Mouse (Mus musculus): ENCODE data around the gene Anapc2. TPM values are rescaled to one million over a fixed set of nuclear protein-coding genes. Genes with fewer than 3 reads are reported as not detected.

The Anapc2 gene
- polyA plus RNA-seq, 1 experiment from 2014 or later: 95.8 TPM

DNA sequence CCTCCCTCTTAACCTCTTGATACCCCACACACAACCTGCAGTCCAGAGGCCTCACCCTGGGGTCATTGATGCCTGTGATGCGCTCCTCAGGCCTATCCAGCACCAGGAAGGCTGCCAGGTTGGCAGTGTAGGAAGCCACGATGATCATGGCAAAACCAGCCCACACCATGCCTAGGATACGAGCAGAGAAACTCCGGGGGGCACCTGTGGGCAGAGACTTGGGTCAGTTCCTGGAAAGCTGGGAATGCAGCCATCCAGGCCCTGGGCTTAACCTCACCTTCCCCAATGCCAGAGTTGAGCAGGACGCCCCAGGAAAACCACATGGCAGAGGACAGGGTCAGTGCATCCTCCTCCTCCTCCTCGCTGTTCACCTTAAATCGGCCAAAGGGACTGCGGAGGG, 24.8 kb downstream of the Anapc2 start:
- no peak overlapping the region for H3K27ac ChIP-seq
- peaks cover 48% of the 10 kb centered on the region for H3K27me3 ChIP-seq (replicated peaks)
- WGBS: 74% methylated on average over 8 of the region's 8 CpGs
- H3K9me3 ChIP-seq: no peaks in the 10 kb centered on the region
- H3K36me3 ChIP-seq: no peaks in the 10 kb centered on the region
- no peak overlapping the region for H3K4me2 ChIP-seq (replicated peaks)
- no peak overlapping the region for H3K4me3 ChIP-seq (replicated peaks)
- peaks cover 7% of the 10 kb centered on the region for H3K4me1 ChIP-seq (replicated peaks)
- ATAC-seq: no peak
- H3K9ac ChIP-seq: no peak overlapping the region

DNA sequence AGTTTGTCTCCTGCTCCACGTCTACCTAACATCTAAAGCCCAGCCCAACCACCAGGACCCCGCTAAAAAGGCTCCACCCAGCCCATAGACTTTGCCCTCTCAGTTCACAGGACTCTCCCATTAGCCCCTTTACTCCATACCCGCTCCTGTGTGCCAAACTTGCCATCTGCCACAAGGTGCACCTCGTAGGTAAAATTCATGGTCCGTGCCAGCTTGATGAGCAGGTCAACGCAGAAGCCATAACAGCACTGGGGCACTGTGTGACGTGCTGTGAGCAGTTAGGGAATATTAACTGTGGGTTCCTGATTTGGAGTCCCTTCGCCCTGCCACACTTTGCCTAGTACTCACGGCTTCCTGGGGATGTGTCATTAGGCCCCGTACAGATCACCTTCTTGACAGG, 25.8 kb downstream of the Anapc2 start:
- no peak overlapping the region for H3K4me3 ChIP-seq (replicated peaks)
- no peaks in the 10 kb centered on the region for H3K36me3 ChIP-seq
- no peaks in the 10 kb centered on the region for H3K4me1 ChIP-seq (replicated peaks)
- ATAC-seq: no peak
- WGBS: 79% methylated on average over 10 of the region's 10 CpGs
- H3K4me2 ChIP-seq (replicated peaks): no peak overlapping the region
- H3K9me3 ChIP-seq: no peaks in the 10 kb centered on the region
- no peak overlapping the region for H3K27ac ChIP-seq
- H3K9ac ChIP-seq: no peak overlapping the region
- peaks cover 43% of the 10 kb centered on the region for H3K27me3 ChIP-seq (replicated peaks)

DNA sequence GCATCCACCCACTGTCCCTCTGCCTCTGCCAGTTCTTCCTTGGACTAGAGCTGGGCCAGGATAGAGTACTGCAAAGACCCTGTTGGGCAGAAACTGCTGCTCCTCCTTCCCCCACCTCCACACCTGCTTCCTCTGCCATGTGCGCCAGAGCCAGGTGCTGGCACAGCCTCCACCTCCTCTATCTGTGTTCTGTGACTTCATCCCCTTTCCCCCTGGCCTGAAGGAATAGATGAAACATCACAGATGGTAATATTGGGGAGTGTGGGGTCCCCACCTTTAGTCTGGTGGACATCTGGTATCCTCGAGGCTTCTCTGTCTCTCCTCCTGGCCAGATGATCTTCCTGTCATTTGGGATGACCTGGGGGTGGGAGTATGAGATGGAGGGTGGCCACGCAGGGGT, 31.2 kb downstream of the Anapc2 start:
- Histone ChIP-seq H3K9ac (no peak overlapping the region), H3K36me3 (no peaks in the 10 kb centered on the region), H3K4me3 (replicated peaks) (no peak overlapping the region), H3K4me1 (replicated peaks) (peaks cover 7% of the 10 kb centered on the region; the same call in 1 of the 2 replicates), H3K4me2 (replicated peaks) (no peak overlapping the region), H3K27me3 (replicated peaks) (peaks cover 36% of the 10 kb centered on the region), H3K27ac (no peak overlapping the region), H3K9me3 (no peaks in the 10 kb centered on the region)
- no peak for ATAC-seq
- WGBS: 75% methylated on average over 3 of the region's 3 CpGs

DNA sequence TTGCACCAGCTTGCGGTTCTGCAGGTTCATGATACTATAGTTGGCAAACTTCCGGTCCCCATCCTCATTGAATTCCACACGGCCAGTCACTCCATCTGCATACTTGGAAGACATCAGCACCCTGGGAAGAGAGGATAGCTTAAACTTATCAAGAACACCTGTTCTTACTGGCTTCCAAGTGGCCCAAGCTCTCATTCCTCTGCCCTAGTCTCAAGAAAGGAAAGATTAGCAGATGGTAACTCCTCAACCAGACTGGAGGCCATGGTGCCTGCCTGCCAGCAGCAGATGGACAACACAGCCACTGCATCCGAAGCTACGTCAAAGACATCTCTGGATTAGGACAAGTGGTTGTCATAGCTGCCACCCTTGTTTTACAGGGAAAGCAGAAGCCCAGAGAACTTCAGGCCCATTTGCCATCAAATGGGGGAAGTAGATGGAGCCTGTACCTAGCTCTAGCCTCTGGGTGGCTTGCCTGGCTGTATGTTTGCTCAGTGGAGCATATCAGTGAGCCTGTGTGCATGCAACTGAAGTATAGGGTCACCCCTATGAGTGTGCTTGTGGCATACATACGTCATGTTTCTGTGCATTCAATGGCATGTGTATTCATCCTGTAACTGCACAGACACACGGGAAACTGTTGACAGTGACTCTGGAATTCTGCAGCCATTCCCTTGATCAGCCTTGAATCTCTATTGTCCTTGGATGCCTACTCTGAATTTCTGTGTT, 31.8 kb downstream of the Anapc2 start:
- Histone ChIP-seq H3K36me3 (no peaks in the 10 kb centered on the region), H3K27ac (no peak overlapping the region), H3K9me3 (no peaks in the 10 kb centered on the region), H3K4me3 (replicated peaks) (peak overlapping the region; percentile 47; the same call in 1 of the 2 replicates), H3K4me1 (replicated peaks) (peaks cover 7% of the 10 kb centered on the region; the same call in 1 of the 2 replicates), H3K4me2 (replicated peaks) (peak overlapping the region; percentile 96), H3K27me3 (replicated peaks) (peaks cover 42% of the 10 kb centered on the region), H3K9ac (no peak overlapping the region)
- ATAC-seq: no peak
- 75% methylated on average over 7 of the region's 7 CpGs for WGBS

DNA sequence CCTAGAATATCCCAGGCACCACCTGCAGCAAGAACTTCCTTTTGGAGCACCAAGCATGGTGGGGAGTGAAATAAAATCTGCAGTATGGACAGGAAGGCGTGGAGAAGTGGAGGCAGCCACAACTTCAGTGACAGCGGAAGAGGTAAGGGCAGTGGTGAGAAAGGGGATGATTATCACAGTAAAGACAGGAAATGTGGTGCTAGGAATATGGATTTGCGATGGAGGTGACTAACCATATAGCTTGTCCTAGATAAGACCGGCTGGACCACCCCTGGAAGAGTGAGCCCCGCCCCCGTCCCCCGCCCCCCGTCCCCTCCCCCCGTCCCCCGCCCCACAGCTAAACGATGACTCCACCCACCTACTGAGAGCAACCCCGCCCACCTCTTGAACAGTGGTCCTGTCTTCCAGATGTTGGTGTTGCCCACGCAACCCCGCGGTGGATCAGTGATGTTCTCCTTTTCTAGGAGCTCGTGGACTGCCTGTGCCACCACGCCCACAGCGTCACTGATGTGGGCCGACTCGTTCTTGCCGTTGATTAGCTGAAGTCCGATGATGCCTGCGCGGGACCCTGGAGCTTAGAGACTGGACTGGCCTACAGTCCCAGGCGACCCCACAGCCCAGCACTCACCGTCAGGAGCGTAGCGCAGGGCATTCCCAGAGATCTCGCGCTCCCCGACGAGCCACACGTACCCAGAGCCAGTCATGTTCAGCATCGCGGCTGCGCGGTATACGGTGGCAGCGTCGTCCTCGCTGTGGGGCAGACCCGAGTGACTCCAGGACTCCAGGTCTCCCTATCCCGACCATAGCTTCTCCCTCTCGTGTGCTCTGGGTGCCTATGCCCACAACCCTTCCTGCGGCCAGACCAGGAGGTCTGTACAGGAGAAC, 32.6 kb downstream of the Anapc2 start:
- Histone ChIP-seq H3K4me2 (replicated peaks) (peak overlapping the region; percentile 96), H3K4me3 (replicated peaks) (peak overlapping the region; percentile 47), H3K9me3 (no peaks in the 10 kb centered on the region), H3K27ac (no peak overlapping the region), H3K27me3 (replicated peaks) (peaks cover 45% of the 10 kb centered on the region), H3K4me1 (replicated peaks) (peaks cover 7% of the 10 kb centered on the region; the same call in 1 of the 2 replicates), H3K36me3 (no peaks in the 10 kb centered on the region), H3K9ac (peak overlapping the region; percentile 46)
- peak; percentile 81 for ATAC-seq
- WGBS: 1% methylated on average over 45 of the region's 45 CpGs

DNA sequence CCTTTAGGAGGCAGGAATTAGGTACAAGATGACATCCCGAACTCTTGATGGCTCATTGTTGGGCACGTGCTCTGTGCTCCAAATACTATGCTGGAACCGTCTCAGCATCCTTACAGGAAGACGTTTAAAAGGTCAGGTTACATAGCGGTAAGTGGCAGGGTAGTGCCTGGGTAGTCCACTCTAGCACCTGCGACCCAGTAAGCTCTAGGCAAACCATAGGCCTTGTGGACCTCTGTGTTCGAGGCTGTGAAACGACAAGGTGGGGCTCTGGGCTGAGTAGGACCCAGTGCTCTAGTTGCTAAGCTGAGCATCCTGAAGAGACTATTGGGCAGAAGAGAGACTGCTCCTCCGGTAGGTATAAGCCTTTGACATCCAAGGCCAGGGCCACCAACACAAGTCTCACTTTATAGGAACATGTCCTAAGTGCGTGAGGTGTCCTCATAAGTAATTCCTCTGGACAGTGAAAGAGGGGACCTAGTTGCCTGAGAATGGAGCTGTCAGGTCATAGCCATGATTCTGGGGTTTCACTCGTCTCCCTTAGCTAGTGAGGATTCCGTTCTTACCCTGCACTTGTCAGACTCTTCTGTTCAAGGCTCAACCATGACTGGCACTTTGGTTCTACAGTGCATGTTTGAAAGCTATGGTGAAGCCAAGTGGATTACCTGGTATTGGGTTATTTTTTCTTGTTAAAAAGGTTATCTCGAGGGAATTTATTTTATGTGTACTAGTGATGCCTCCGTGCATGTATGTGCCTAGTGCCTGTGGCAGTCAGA, 33.5 kb downstream of the Anapc2 start:
- 47% methylated on average over 14 of the region's 14 CpGs for WGBS
- ATAC-seq: no peak

DNA sequence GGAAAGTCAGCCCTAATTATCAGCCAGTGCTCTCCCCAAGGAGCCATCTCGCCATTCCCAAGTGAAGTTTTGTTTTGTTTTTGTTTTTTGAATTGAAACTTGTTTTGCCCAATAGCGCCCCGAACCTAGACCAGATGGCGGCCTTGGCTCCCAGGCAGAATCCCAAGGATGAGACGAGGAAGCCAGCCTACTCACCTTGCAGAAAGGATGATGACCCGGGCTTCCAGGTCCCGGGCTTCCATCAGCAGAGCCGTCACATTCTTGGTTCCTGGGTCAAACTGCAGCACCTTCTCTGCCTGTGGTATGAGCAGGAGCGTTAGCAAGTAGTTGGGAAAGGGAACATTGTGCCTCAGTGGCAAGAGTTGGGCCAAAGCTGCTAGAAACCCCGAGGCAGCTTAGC, 37.9 kb downstream of the Anapc2 start:
- Histone ChIP-seq H3K4me2 (replicated peaks) (no peak overlapping the region), H3K9ac (no peak overlapping the region), H3K27me3 (replicated peaks) (peaks cover 69% of the 10 kb centered on the region), H3K4me1 (replicated peaks) (peaks cover 5% of the 10 kb centered on the region; the same call in 1 of the 2 replicates), H3K36me3 (no peaks in the 10 kb centered on the region), H3K9me3 (no peaks in the 10 kb centered on the region), H3K4me3 (replicated peaks) (no peak overlapping the region), H3K27ac (no peak overlapping the region)
- ATAC-seq: no peak
- 51% methylated on average over 10 of the region's 10 CpGs for WGBS

More for the DNA sequence above, 33.5 kb downstream of the Anapc2 start:
- no peaks in the 10 kb centered on the region for H3K9me3 ChIP-seq
- H3K36me3 ChIP-seq: no peaks in the 10 kb centered on the region
- peak overlapping the region; percentile 47 for H3K4me3 ChIP-seq (replicated peaks)
- no peak overlapping the region for H3K27ac ChIP-seq
- peak overlapping the region; percentile 46 for H3K9ac ChIP-seq
- peaks cover 7% of the 10 kb centered on the region; the same call in 1 of the 2 replicates for H3K4me1 ChIP-seq (replicated peaks)
- peak overlapping the region; percentile 96 for H3K4me2 ChIP-seq (replicated peaks)
- H3K27me3 ChIP-seq (replicated peaks): peaks cover 52% of the 10 kb centered on the region

DNA sequence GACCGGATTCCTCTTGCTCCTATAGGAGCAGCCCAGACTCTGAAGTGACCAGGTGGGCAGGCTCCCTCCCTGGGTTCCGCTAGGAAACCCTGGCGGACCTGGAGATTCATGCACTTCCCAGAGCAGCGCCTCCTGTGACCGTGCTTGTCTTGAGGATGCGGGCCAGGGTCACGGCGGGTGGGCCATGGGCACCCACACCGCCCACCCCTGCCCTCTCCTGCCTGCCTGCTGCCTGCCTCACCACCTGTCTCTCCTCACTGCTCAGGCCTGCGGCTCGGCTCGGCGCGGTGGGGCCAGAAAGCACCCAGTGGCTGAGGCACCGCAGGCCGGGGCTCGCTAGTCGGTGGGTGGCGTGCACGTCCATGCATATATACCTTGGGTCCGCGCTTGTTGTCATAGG, 38.7 kb downstream of the Anapc2 start:
- WGBS: 2% methylated on average over 22 of the region's 22 CpGs
- ATAC-seq: peak; percentile 75
- Histone ChIP-seq H3K9me3 (no peaks in the 10 kb centered on the region), H3K4me1 (replicated peaks) (0 out of 2 replicates have a peak, but pooled peaks cover 3% of the 10 kb centered on the region), H3K4me3 (replicated peaks) (peak overlapping the region; percentile 25), H3K27ac (no peak overlapping the region), H3K9ac (peak overlapping the region; percentile 20; the same call in 1 of the 2 replicates), H3K4me2 (replicated peaks) (peak overlapping the region; percentile 53), H3K27me3 (replicated peaks) (peaks cover 63% of the 10 kb centered on the region), H3K36me3 (no peaks in the 10 kb centered on the region)

DNA sequence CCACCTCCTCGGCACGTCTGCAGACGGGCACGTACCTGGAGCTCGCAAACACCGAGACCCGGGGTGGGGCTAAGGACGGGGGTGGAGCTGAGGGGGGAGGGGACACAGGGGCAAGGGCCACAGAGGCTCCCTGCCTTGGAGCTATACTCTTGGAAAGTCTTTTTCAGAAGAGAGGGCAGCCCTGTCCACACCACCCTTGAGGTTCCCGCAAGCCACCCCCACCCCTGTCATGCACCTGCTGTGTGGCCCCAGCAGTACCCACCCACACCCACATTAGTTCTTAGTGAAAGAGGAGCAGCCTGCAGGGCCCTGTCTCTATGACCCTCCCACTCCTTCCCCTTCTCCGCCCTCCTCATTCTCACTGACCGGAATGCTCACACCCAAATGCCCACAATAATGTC, 39.2 kb downstream of the Anapc2 start:
- H3K4me1 ChIP-seq (replicated peaks): 0 out of 2 replicates have a peak, but pooled peaks cover 3% of the 10 kb centered on the region
- no peaks in the 10 kb centered on the region for H3K36me3 ChIP-seq
- no peaks in the 10 kb centered on the region for H3K9me3 ChIP-seq
- no peak overlapping the region for H3K9ac ChIP-seq
- H3K4me2 ChIP-seq (replicated peaks): peak overlapping the region; percentile 53
- H3K27me3 ChIP-seq (replicated peaks): peaks cover 65% of the 10 kb centered on the region
- WGBS: 3% methylated on average over 11 of the region's 11 CpGs
- peak overlapping the region; percentile 25; the same call in 1 of the 2 replicates for H3K4me3 ChIP-seq (replicated peaks)
- H3K27ac ChIP-seq: no peak overlapping the region
- ATAC-seq: peak; percentile 93

DNA sequence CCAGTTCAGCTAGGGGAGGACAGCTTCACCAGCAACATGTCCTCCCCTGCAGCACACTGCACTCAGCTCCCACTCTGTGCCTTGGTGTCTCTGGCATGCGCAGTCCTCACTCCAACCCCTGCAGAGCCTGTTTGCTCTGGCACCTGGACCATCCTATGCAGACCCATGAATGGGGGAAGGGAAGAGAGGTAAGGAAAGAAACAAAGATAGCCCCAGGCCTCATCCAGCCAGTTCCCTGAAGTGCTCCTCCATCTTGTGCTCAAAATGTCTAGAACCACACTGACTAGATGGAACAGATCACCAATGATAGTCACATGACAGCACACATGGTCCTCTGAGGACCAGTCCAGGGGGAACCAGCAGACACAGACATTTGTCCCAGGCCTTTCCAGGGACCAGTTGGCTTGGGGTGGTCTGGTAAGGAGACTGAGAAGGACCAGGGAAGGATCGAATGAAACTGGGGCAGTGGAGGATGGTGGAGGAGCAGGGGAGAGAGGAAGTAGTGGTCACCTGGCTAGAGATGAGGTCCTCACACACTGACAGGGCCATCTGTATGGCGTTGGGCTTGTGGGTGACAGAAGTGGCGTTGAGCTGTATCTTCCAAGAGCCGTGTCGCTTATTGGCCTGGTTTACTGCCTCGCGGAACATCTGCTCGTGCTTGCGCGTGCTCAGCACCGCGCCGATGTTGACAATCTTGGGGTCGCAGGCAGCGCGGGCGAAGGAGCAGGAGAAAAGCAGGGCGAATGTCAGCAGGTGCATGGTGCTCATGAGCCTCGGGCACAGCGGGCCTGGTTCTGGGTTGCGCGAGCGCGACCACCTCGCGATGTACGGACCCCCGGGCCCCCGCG, 46.1 kb downstream of the Anapc2 start:
- H3K9ac ChIP-seq: no peak overlapping the region
- no peaks in the 10 kb centered on the region for H3K9me3 ChIP-seq
- H3K4me3 ChIP-seq (replicated peaks): peak overlapping the region; percentile 27
- peak; percentile 31; the same call in 1 of the 2 replicates for ATAC-seq
- 6% methylated on average over 31 of the region's 31 CpGs for WGBS
- peaks cover 47% of the 10 kb centered on the region for H3K27me3 ChIP-seq (replicated peaks)
- no peak overlapping the region for H3K27ac ChIP-seq
- peak overlapping the region; percentile 75 for H3K4me2 ChIP-seq (replicated peaks)
- peaks cover 3% of the 10 kb centered on the region; the same call in 1 of the 2 replicates for H3K4me1 ChIP-seq (replicated peaks)
- no peaks in the 10 kb centered on the region for H3K36me3 ChIP-seq
